Mouse (Mus musculus) heart, embryonic 16.5 days (tissue): ENCODE measurements around the gene Trem2. TPM values are rescaled to one million over a fixed set of nuclear protein-coding genes. Genes with fewer than 3 reads are reported as not detected.

ENCODE experiments used
- ATAC-seq: fragments of 200-750 bp; cut with Nextera tagmentation; replicated peaks from 2 replicates; pipeline ENCODE4 v1.8.0; 2017; ENCODE audit warnings: moderate number of reproducible peaks; ENCODE audit not compliant: insufficient read depth, low FRiP score; ENCODE audit errors: extremely low read depth
- H3K27ac ChIP-seq: fragments of 300-500 bp; sonication (generic); 2 replicates; pipeline ENCODE4 v1.5.1; 2014; ENCODE audit warnings: mild to moderate bottlenecking, low read length, control low read depth, moderate library complexity
- H3K27me3 ChIP-seq: fragments of 300-500 bp; sonication (generic); 2 replicates; pipeline ENCODE4 v1.6.1; 2014; ENCODE audit warnings: low read length, mixed read lengths; ENCODE audit not compliant: control insufficient read depth, insufficient read depth
- H3K36me3 ChIP-seq: fragments of 300-500 bp; sonication (generic); 2 replicates; pipeline ENCODE4 v1.6.1; 2014; ENCODE audit not compliant: control insufficient read depth, insufficient read depth
- H3K4me1 ChIP-seq: fragments of 300-500 bp; sonication (generic); 2 replicates; pipeline ENCODE4 v1.6.1; 2014; ENCODE audit warnings: low read length, mixed read lengths; ENCODE audit not compliant: control insufficient read depth, insufficient read depth
- H3K4me2 ChIP-seq: fragments of 300-500 bp; sonication (generic); 2 replicates; pipeline ENCODE4 v1.6.1; 2014; ENCODE audit warnings: low read depth, mild to moderate bottlenecking, control low read depth, low read length
- H3K4me3 ChIP-seq: fragments of 300-500 bp; sonication (generic); 2 replicates; pipeline ENCODE4 v1.5.1; 2014; ENCODE audit warnings: mild to moderate bottlenecking, control low read depth, low read length
- H3K9ac ChIP-seq: fragments of 300-500 bp; sonication (generic); 2 replicates; pipeline ENCODE4 v1.6.1; 2014; ENCODE audit warnings: low read length, control low read depth
- H3K9me3 ChIP-seq: fragments of 300-500 bp; sonication (generic); replicated peaks from 2 replicates; pipeline ENCODE4 v1.6.1; 2016; ENCODE audit warnings: low read length; ENCODE audit not compliant: control insufficient read depth
- WGBS: fragments of 180-500 bp; shearing (Covaris S2); extraction: QIAGEN DNeasy Blood & Tissue Kit; methylation state at CpG from one replicate; pipeline ENCODE4 v1.1.7; 2014; 5-methylcytosine and 5-hydroxymethylcytosine counted together
- polyA plus RNA-seq: library from polyadenylated mRNA; unstranded; fragments of >200 nt; fragmentation: Nextera tagmentation; extraction: Ambion mirVana; gene quantifications from 2 replicates; pipeline ENCODE4 v1.2.1, GENCODE M21; 2015

Trem2 gene
- polyA plus RNA-seq, 1 experiment from 2014 or later, result 2.3 TPM

DNA sequence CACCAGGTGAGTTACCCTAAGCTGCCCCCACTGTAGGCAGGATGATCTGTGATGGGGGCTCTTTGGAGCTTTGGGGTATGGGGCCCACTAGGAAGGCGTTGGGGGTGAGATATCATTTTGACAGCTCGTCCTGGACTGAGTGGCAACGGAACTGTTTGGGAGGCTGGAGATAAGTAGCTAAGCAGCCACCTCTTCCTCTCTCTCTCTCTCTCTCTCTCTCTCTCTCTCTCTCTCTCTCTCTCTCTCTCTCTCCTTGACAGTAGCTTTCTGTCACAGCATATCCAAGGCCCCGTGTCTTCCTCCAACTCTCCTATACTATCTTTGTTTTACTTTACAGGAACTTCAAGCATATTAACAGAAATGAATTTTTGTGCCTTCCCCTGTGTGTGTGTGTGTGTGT, 14.3 kb downstream of the Trem2 start:
- H3K9me3 ChIP-seq, result no peaks in the 10 kb centered on the region; the same call in 1 of the 2 replicates
- no peak overlapping the region for H3K9ac ChIP-seq
- no peak overlapping the region for H3K4me3 ChIP-seq
- WGBS, result 18% methylated on average over 4 of the region's 4 CpGs
- ATAC-seq, result no peak
- no peaks in the 10 kb centered on the region for H3K27me3 ChIP-seq
- H3K4me2 ChIP-seq, result no peak overlapping the region
- no peaks in the 10 kb centered on the region for H3K36me3 ChIP-seq
- H3K27ac ChIP-seq, result no peak overlapping the region
- peaks cover 19% of the 10 kb centered on the region for H3K4me1 ChIP-seq

DNA sequence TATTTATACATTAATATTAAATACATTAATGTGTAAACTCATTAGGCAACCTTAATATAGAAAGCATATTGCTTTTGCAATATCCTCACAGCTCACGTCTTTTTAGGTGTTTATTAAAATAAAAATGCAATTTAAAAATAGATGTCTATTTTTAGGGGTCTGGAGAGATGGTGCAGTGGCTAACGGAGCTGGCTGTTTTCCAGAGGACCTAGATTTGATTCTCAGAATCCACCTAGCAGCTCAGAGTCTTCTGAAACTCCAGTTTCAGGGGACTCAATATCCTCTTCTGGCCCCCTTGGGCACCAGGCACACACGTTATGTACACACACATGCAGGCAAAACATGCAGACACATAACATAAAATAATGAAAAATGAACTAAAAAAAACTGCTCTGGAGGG, 16.1 kb downstream of the Trem2 start:
- 25% methylated on average over 3 of the region's 3 CpGs for WGBS

DNA sequence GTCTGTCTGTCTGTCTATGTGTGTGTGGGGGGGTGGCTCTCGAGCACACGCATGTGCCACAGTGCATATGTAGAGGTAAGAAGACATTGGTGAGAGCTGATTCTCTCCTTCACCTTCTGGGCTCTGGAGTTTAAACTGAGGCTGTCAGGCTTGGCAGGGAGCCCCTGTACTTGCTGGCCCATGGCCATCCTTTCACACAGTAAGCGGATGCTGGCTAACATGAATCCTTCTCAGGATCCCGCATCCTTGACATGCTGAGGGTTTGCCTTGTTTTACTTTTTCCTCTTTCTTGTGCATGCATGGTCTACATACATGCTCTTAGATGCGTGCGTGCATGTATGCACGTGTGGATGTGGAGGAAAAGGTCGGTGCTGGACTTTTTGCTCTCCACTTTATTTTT, 16.8 kb downstream of the Trem2 start:
- peak overlapping the region; percentile 76 for H3K27ac ChIP-seq
- ATAC-seq, result peak; percentile 58
- no peaks in the 10 kb centered on the region for H3K27me3 ChIP-seq
- no peak overlapping the region for H3K9ac ChIP-seq
- peak overlapping the region; percentile 50; the same call in 1 of the 2 replicates for H3K4me2 ChIP-seq
- H3K4me3 ChIP-seq, result no peak overlapping the region
- 54% methylated on average over 8 of the region's 8 CpGs for WGBS
- no peaks in the 10 kb centered on the region for H3K9me3 ChIP-seq
- peaks cover 19% of the 10 kb centered on the region for H3K4me1 ChIP-seq
- no peaks in the 10 kb centered on the region for H3K36me3 ChIP-seq

More for the DNA sequence above, 16.1 kb downstream of the Trem2 start:
- Histone ChIP-seq H3K9me3 (no peaks in the 10 kb centered on the region), H3K27me3 (no peaks in the 10 kb centered on the region), H3K36me3 (no peaks in the 10 kb centered on the region), H3K9ac (0 out of 2 replicates have a peak overlapping the region, but pooled peaks have one; percentile 44), H3K27ac (peak overlapping the region; percentile 76), H3K4me2 (peak overlapping the region; percentile 50), H3K4me3 (no peak overlapping the region), H3K4me1 (peaks cover 19% of the 10 kb centered on the region)
- no peak; the same call in 1 of the 2 replicates for ATAC-seq

DNA sequence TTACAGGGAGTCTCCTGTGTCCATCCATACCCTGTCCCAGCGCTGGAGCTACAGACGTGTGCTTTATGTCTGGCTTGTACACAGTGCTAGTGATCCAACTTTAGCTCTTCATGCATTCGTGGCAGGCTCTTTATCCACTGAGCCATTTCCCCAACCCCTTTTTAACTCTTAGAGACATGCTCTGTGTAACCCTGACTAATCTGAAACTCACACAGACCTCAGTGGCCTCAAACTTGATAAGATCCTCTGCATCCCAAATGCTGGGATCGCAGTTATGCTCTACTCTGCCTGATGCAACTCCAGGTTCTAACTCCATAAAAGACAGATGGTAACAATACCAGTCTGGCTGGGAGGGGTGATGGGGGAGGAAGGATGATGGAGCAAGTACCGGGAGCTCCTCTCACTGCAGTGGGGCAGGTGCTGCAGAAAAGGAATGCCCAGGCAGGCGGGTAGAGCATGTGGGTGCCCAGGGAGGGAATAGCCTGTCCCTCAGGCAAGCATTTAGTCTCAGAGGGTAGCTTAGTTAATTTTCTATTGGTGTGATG, 17.3 kb downstream of the Trem2 start:
- Histone ChIP-seq H3K9me3 (no peaks in the 10 kb centered on the region), H3K9ac (no peak overlapping the region), H3K4me1 (peaks cover 19% of the 10 kb centered on the region), H3K27me3 (no peaks in the 10 kb centered on the region), H3K4me3 (no peak overlapping the region), H3K36me3 (no peaks in the 10 kb centered on the region), H3K27ac (peak overlapping the region; percentile 76; the same call in 1 of the 2 replicates), H3K4me2 (no peak overlapping the region)
- no peak for ATAC-seq
- 50% methylated on average over 6 of the region's 6 CpGs for WGBS

GRCm38 (mm10) chr17:48365511-48366155, 19.4 kb downstream of the Trem2 start:
- WGBS, result 69% methylated on average over 9 of the region's 9 CpGs
- Histone ChIP-seq H3K4me2 (no peak overlapping the region), H3K27me3 (no peaks in the 10 kb centered on the region), H3K4me3 (no peak overlapping the region), H3K27ac (no peak overlapping the region), H3K4me1 (peaks cover 19% of the 10 kb centered on the region), H3K9ac (no peak overlapping the region), H3K9me3 (peaks cover 3% of the 10 kb centered on the region; the same call in 1 of the 2 replicates), H3K36me3 (no peaks in the 10 kb centered on the region)
- ATAC-seq, result no peak

DNA sequence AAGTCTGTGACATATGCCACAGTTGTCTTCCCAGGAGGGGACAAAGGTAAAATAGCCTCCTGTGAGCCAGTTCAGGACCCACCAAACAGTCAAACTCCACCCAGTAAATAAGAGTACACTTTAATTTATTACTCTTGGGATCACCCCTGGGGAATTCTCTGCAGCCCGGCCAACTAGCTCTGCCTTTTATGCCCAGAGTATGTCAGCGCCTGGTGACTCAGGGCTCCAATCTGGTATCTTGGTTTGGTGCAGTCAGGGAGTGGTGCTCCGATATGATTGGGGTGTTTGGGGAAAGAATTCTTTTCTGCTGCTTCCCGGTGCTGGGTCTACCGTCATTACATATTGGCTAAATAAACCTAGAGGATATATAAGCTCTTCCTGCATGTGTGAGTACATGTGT, 20.6 kb downstream of the Trem2 start:
- Histone ChIP-seq H3K4me2 (no peak overlapping the region), H3K27me3 (no peaks in the 10 kb centered on the region), H3K4me3 (no peak overlapping the region), H3K36me3 (no peaks in the 10 kb centered on the region), H3K4me1 (peaks cover 18% of the 10 kb centered on the region), H3K9me3 (peaks cover 3% of the 10 kb centered on the region; the same call in 1 of the 2 replicates), H3K27ac (no peak overlapping the region), H3K9ac (no peak overlapping the region)
- no peak for ATAC-seq
- 65% methylated on average over 5 of the region's 5 CpGs for WGBS

- no peak overlapping the region for H3K27ac ChIP-seq
- H3K27me3 ChIP-seq, result no peaks in the 10 kb centered on the region
- no peak overlapping the region for H3K4me2 ChIP-seq
- no peak overlapping the region for H3K4me3 ChIP-seq
- no peak overlapping the region for H3K9ac ChIP-seq
- ATAC-seq, result no peak
- H3K9me3 ChIP-seq, result peaks cover 5% of the 10 kb centered on the region
- no peaks in the 10 kb centered on the region for H3K4me1 ChIP-seq
- no peaks in the 10 kb centered on the region for H3K36me3 ChIP-seq
Observed at GRCm38 (mm10) chr17:48371621-48372020, 25.4 kb downstream of the Trem2 start.

GRCm38 (mm10) chr17:48372987-48373386, 26.8 kb downstream of the Trem2 start:
- peaks cover 5% of the 10 kb centered on the region for H3K9me3 ChIP-seq
- H3K4me1 ChIP-seq, result no peaks in the 10 kb centered on the region
- no peaks in the 10 kb centered on the region for H3K36me3 ChIP-seq
- no peak for ATAC-seq
- H3K27me3 ChIP-seq, result no peaks in the 10 kb centered on the region
- H3K4me3 ChIP-seq, result no peak overlapping the region
- H3K9ac ChIP-seq, result no peak overlapping the region
- H3K27ac ChIP-seq, result no peak overlapping the region
- WGBS, result 67% methylated on average over 8 of the region's 8 CpGs
- H3K4me2 ChIP-seq, result no peak overlapping the region

GRCm38 (mm10) chr17:48376102-48376501, 29.9 kb downstream of the Trem2 start:
- no peak overlapping the region for H3K9ac ChIP-seq
- H3K27me3 ChIP-seq, result no peaks in the 10 kb centered on the region
- no peak overlapping the region for H3K4me3 ChIP-seq
- no peak overlapping the region for H3K4me2 ChIP-seq
- H3K36me3 ChIP-seq, result no peaks in the 10 kb centered on the region
- no peaks in the 10 kb centered on the region for H3K4me1 ChIP-seq
- WGBS, result 69% methylated on average over 1 of the region's 1 CpGs
- no peak overlapping the region for H3K27ac ChIP-seq
- no peak for ATAC-seq
- peaks cover 3% of the 10 kb centered on the region; the same call in 1 of the 2 replicates for H3K9me3 ChIP-seq
